Comparison of ENCODE assay signal across 8 mouse cellular contexts in genomic region chr12:105685001-105685691, GRCm38 (mm10). TPM values are rescaled to one million over a fixed set of nuclear protein-coding genes. Genes with fewer than 3 reads are reported as not detected.
DNase-seq lines count a peak whose midpoint lies in the region; ATAC-seq and TF ChIP-seq lines count a peak whose summit lies in the region.

Gene Atg2b, minus strand, starts transcription at chr12:105685211.

- peak within 1 kb of the TSS; percentile 75 for H3K4me2 ChIP-seq in forebrain, embryonic 12.5 days
- H3K4me2 ChIP-seq in heart, postnatal 0 days (ENCODE audit: low read depth, low read length): peak within 1 kb of the TSS; percentile 83
- H3K4me2 ChIP-seq in liver, embryonic 16.5 days (ENCODE audit: low read depth, low read length): peak within 1 kb of the TSS; percentile 93
- peak within 1 kb of the TSS; percentile 93 for H3K4me2 ChIP-seq in neural tube, embryonic 13.5 days

- H3K4me3 ChIP-seq in E14TG2a.4 (replicated peaks; ENCODE audit: low read length): peak within 1 kb of the TSS; percentile 99
- peak within 1 kb of the TSS; percentile 94 for H3K4me3 ChIP-seq in forebrain, embryonic 12.5 days (replicated peaks)
- peak within 1 kb of the TSS; percentile 88 for H3K4me3 ChIP-seq in heart, postnatal 0 days (ENCODE audit: low read depth, low read length)
- peak within 1 kb of the TSS; percentile 98 for H3K4me3 ChIP-seq in liver, embryonic 16.5 days (ENCODE audit: low read depth, low read length)
- peak within 1 kb of the TSS; percentile 98 for H3K4me3 ChIP-seq in neural tube, embryonic 13.5 days
- peak within 1 kb of the TSS; percentile 91 for H3K4me3 ChIP-seq in testis, adult 2 months (ENCODE audit: control insufficient read depth, low read depth, low read length)

- H3K27me3 ChIP-seq in E14TG2a.4 (ENCODE audit: insufficient read depth, low read length): no peaks in the 10 kb centered on the region
- no peaks in the 10 kb centered on the region for H3K27me3 ChIP-seq in forebrain, embryonic 12.5 days
- H3K27me3 ChIP-seq in heart, postnatal 0 days (ENCODE audit: control insufficient read depth, insufficient read depth, low read length): no peaks in the 10 kb centered on the region
- H3K27me3 ChIP-seq in liver, embryonic 16.5 days (ENCODE audit: control insufficient read depth, insufficient read depth, low read depth, low read length): no peaks in the 10 kb centered on the region
- H3K27me3 ChIP-seq in neural tube, embryonic 13.5 days: no peaks in the 10 kb centered on the region
- H3K27me3 ChIP-seq in testis, adult 2 months (ENCODE audit: control insufficient read depth, insufficient read depth, low read length): no peaks in the 10 kb centered on the region

- H3K27ac ChIP-seq in forebrain, embryonic 12.5 days: peak within 1 kb of the TSS; percentile 95
- H3K27ac ChIP-seq in heart, postnatal 0 days (ENCODE audit: low read depth): peak within 1 kb of the TSS; percentile 90
- H3K27ac ChIP-seq in liver, embryonic 16.5 days (ENCODE audit: low read length): peak within 1 kb of the TSS; percentile 93
- H3K27ac ChIP-seq in neural tube, embryonic 13.5 days (replicated peaks): peak within 1 kb of the TSS; percentile 96
- H3K27ac ChIP-seq in testis, adult 2 months (ENCODE audit: control insufficient read depth, insufficient read depth, low read depth, low read length): peak within 1 kb of the TSS; percentile 86

- H3K9ac ChIP-seq in forebrain, embryonic 12.5 days: peak within 1 kb of the TSS; percentile 86
- H3K9ac ChIP-seq in heart, postnatal 0 days (replicated peaks; ENCODE audit: low read depth, low read length): peak within 1 kb of the TSS; percentile 87
- peak within 1 kb of the TSS; percentile 97 for H3K9ac ChIP-seq in liver, embryonic 16.5 days (ENCODE audit: low read depth, low read length)
- H3K9ac ChIP-seq in neural tube, embryonic 13.5 days: peak within 1 kb of the TSS; percentile 94

- peak; percentile 94 for ATAC-seq in forebrain, embryonic 12.5 days (ENCODE audit: low FRiP score)
- ATAC-seq in heart, postnatal 0 days (ENCODE audit: insufficient read depth, low read depth): peak; percentile 94
- ATAC-seq in liver, embryonic 16.5 days (ENCODE audit: low read depth): peak; percentile 92
- peak; percentile 94 for ATAC-seq in neural tube, embryonic 13.5 days (ENCODE audit: low read depth)

- under 1% methylated on average over 68 of the region's 73 CpGs for WGBS in forebrain, embryonic 12.5 days
- under 1% methylated on average over 73 of the region's 73 CpGs for WGBS in heart, postnatal 0 days
- under 1% methylated on average over 73 of the region's 73 CpGs for WGBS in liver, embryonic 16.5 days (ENCODE audit: insufficient replicate concordance)
- WGBS in neural tube, embryonic 13.5 days: under 1% methylated on average over 71 of the region's 73 CpGs

- H3K36me3 ChIP-seq in E14TG2a.4 (ENCODE audit: insufficient read depth, low read length): peaks cover 39% of the 10 kb centered on the region
- peaks cover 10% of the 10 kb centered on the region for H3K36me3 ChIP-seq in forebrain, embryonic 12.5 days (replicated peaks)
- H3K36me3 ChIP-seq in heart, postnatal 0 days (replicated peaks; ENCODE audit: control insufficient read depth, insufficient read depth, low read length): peaks cover 6% of the 10 kb centered on the region; the same call in 1 of the 2 replicates
- H3K36me3 ChIP-seq in liver, embryonic 16.5 days (ENCODE audit: control insufficient read depth, insufficient read depth): no peaks in the 10 kb centered on the region
- H3K36me3 ChIP-seq in neural tube, embryonic 13.5 days: peaks cover 14% of the 10 kb centered on the region
- peaks cover under 1% of the 10 kb centered on the region; the same call in 1 of the 2 replicates for H3K36me3 ChIP-seq in testis, adult 2 months (ENCODE audit: control insufficient read depth, insufficient read depth, low read length)

- no peaks in the 10 kb centered on the region for H3K9me3 ChIP-seq in E14TG2a.4 (ENCODE audit: low read length)
- H3K9me3 ChIP-seq in forebrain, embryonic 12.5 days: no peaks in the 10 kb centered on the region
- H3K9me3 ChIP-seq in heart, postnatal 0 days (replicated peaks; ENCODE audit: control insufficient read depth, low read length): no peaks in the 10 kb centered on the region
- H3K9me3 ChIP-seq in liver, embryonic 16.5 days (replicated peaks; ENCODE audit: control insufficient read depth, low read length): no peaks in the 10 kb centered on the region
- H3K9me3 ChIP-seq in neural tube, embryonic 13.5 days: no peaks in the 10 kb centered on the region

- no peak for TF ChIP-seq CTCF in E14TG2a.4 (conservative IDR thresholded peaks at IDR 0.05; ENCODE audit: low read length)
- TF ChIP-seq CTCF in heart, postnatal 0 days (IDR thresholded peaks at IDR 0.05; ENCODE audit: low read depth): no peak
- no peak for TF ChIP-seq CTCF in testis, adult 2 months (IDR thresholded peaks at IDR 0.05; ENCODE audit: control insufficient read depth, insufficient read depth, insufficient replicate concordance, low read depth, low read length)

- DNase-seq in c-Kit-positive CD71-positive TER-119-positive erythroid progenitor cells, embryonic 14.5 days (ENCODE audit: low spot score): peak; percentile 98
- peak; percentile 94 for DNase-seq in heart, postnatal 0 days (ENCODE audit: low spot score)
- DNase-seq in kidney, postnatal 4 days: peak; percentile 98 to 99

- no peak for TF ChIP-seq EP300 in heart, postnatal 0 days (IDR thresholded peaks at IDR 0.05; ENCODE audit: low read depth)

- peaks cover 43% of the 10 kb centered on the region for H3K4me1 ChIP-seq in E14TG2a.4 (replicated peaks; ENCODE audit: low read depth, low read length)
- peaks cover 28% of the 10 kb centered on the region for H3K4me1 ChIP-seq in forebrain, embryonic 12.5 days
- H3K4me1 ChIP-seq in heart, postnatal 0 days (ENCODE audit: control insufficient read depth, insufficient read depth): peaks cover 17% of the 10 kb centered on the region; the same call in 1 of the 2 replicates
- H3K4me1 ChIP-seq in liver, embryonic 16.5 days (ENCODE audit: control insufficient read depth, low read depth, low read length): peaks cover 32% of the 10 kb centered on the region
- H3K4me1 ChIP-seq in neural tube, embryonic 13.5 days (replicated peaks): peaks cover 42% of the 10 kb centered on the region
- peaks cover 3% of the 10 kb centered on the region; the same call in 1 of the 2 replicates for H3K4me1 ChIP-seq in testis, adult 2 months (ENCODE audit: control insufficient read depth, insufficient read depth, low read length)

- TF ChIP-seq POLR2A in testis, adult 2 months (IDR thresholded peaks at IDR 0.05; ENCODE audit: control insufficient read depth, low read depth, low read length): peak; percentile 89

RNA-seq across cellular contexts. Expression of gene Atg2b, which starts in this region (rescaled TPM):
- polyA plus RNA-seq in forebrain, embryonic 12.5 days (2016; fragmentation: Nextera tagmentation; extraction: Ambion mirVana): 17.7 and 18.3 TPM in 2 replicates
- 19.7 and 20.8 TPM in 2 replicates for total RNA-seq in heart, postnatal 0 days (2014; rRNA removed; ENCODE audit: low replicate concordance)
- 5.3 and 5.4 TPM in 2 replicates for polyA plus RNA-seq in heart, postnatal 0 days (2015; fragmentation: Nextera tagmentation; extraction: Ambion mirVana)
- polyA plus RNA-seq in liver, embryonic 16.5 days (2015; fragmentation: Nextera tagmentation; extraction: Ambion mirVana): 6.7 and 7.3 TPM in 2 replicates
- 12.1 and 13.9 TPM in 2 replicates for polyA plus RNA-seq in neural tube, embryonic 13.5 days (2015; fragmentation: Nextera tagmentation; extraction: Ambion mirVana)
- 21.9 and 23.2 TPM in 2 replicates for polyA plus RNA-seq in testis, adult 2 months (2012; rRNA removed)

Comparison
In these comparisons a context has a peak if more than half of its experiments do, and no peak if none do; other contexts are left out.
1. Peak in every context shown above with its lines: DNase-seq, ATAC-seq, H3K4me3 ChIP-seq and H3K27ac ChIP-seq.